Mouse (Mus musculus) liver, adult 2 months (tissue): Measurements from ENCODE around the gene Tomm22. TPM values are rescaled to one million over a fixed set of nuclear protein-coding genes. Genes with fewer than 3 reads are reported as not detected.

Experiments
- DNase-seq: peaks from one replicate; pipeline ENCODE4 v3.0.0-alpha.2; 2011; ENCODE audit warnings: low read depth, low spot score; ENCODE audit errors: extremely low read depth
- H3K27ac ChIP-seq: fragments of 200-500 bp; replicated peaks from 2 replicates; pipeline ENCODE4 v1.5.1; 2012; ENCODE audit warnings: low read depth, mild to moderate bottlenecking, control low read depth, inconsistent platforms, low read length; ENCODE audit not compliant: insufficient read depth
- H3K27me3 ChIP-seq: fragments of 200-500 bp; 2 replicates; pipeline ENCODE4 v1.6.1; 2012; ENCODE audit warnings: mild to moderate bottlenecking, moderate library complexity, low read length, inconsistent platforms; ENCODE audit not compliant: control insufficient read depth, insufficient read depth
- H3K36me3 ChIP-seq: fragments of 200-500 bp; 2 replicates; pipeline ENCODE4 v1.6.1; 2012; ENCODE audit warnings: low read length, inconsistent platforms; ENCODE audit not compliant: control insufficient read depth, insufficient read depth
- H3K4me1 ChIP-seq: fragments of 200-500 bp; 2 replicates; pipeline ENCODE4 v1.6.1; 2011; ENCODE audit warnings: low read length; ENCODE audit not compliant: control insufficient read depth, insufficient read depth
- H3K4me3 ChIP-seq: fragments of 200-500 bp; 2 replicates; pipeline ENCODE4 v1.5.1; 2011; ENCODE audit warnings: low read depth, mild to moderate bottlenecking, control low read depth, low read length, moderate library complexity; ENCODE audit not compliant: insufficient read depth
- H3K79me2 ChIP-seq: fragments of 200-500 bp; 2 replicates; pipeline ENCODE4 v1.6.1; 2012; ENCODE audit warnings: inconsistent platforms, mild to moderate bottlenecking, low read length, moderate library complexity; ENCODE audit not compliant: control insufficient read depth, insufficient read depth
- H3K9ac ChIP-seq: fragments of 200-500 bp; 2 replicates; pipeline ENCODE4 v1.6.1; 2012; ENCODE audit warnings: low read depth, mild to moderate bottlenecking, control low read depth, inconsistent platforms, low read length
- CTCF ChIP-seq: fragments of 200-500 bp; IDR thresholded peaks from 2 replicates; pipeline ENCODE4 v1.5.1; 2011; ENCODE audit warnings: low read depth, low read length, control low read depth
- POLR2A ChIP-seq: fragments of 200-500 bp; IDR thresholded peaks from 2 replicates; pipeline ENCODE4 v1.6.1; 2011; ENCODE audit warnings: low read length, control low read depth; ENCODE audit not compliant: insufficient read depth; ENCODE audit errors: extremely low read depth
- WGBS: fragments of 180-500 bp; shearing (Covaris S2); methylation state at CpG from one replicate; pipeline ENCODE4 v1.1.7; 2018; 5-methylcytosine and 5-hydroxymethylcytosine counted together
- polyA plus RNA-seq: library from polyadenylated mRNA; depleted of rRNA; stranded (reverse); fragments of >200 nt; gene quantifications from 2 replicates; pipeline ENCODE4 v1.2.3, GENCODE M21; 2012; rRNA removed
- total RNA-seq: library from RNA; depleted of rRNA; stranded (reverse); fragments of >200 nt; gene quantifications from 2 replicates; pipeline ENCODE4 v1.2.3, GENCODE M21; 2014; rRNA removed

Gene Tomm22
- total and polyA plus RNA-seq, 2 experiments: 23.9 to 46.0 TPM

DNA sequence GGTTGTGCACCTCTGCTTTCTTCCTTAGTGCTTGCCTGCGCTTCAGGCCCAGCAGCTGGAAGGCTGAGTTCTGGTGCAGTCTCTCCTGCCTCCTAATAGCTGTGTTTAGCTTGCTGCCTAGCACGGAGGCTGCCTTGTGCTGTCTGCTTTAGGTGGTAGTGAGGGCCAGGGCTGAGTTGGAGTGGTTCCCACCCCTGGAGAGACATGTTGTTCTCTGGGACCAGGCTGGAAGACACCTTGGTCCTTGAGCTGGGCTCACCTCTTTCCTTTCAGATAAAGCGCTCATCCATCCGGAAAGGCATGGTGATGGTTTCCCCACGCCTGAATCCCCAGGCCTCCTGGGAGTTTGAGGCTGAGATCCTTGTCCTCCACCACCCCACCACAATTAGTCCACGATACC, 46.0 kb downstream of the Tomm22 start:
- TF ChIP-seq CTCF (no peak), POLR2A (no peak)
- 95% methylated on average over 6 of the region's 6 CpGs for WGBS
- H3K79me2 ChIP-seq: no peaks in the 10 kb centered on the region
- no peaks in the 10 kb centered on the region for H3K4me1 ChIP-seq
- H3K9ac ChIP-seq: no peak overlapping the region
- no peak overlapping the region for H3K27ac ChIP-seq
- H3K36me3 ChIP-seq: peaks cover 11% of the 10 kb centered on the region
- DNase-seq: no peak
- H3K27me3 ChIP-seq: no peaks in the 10 kb centered on the region
- no peak overlapping the region for H3K4me3 ChIP-seq

DNA sequence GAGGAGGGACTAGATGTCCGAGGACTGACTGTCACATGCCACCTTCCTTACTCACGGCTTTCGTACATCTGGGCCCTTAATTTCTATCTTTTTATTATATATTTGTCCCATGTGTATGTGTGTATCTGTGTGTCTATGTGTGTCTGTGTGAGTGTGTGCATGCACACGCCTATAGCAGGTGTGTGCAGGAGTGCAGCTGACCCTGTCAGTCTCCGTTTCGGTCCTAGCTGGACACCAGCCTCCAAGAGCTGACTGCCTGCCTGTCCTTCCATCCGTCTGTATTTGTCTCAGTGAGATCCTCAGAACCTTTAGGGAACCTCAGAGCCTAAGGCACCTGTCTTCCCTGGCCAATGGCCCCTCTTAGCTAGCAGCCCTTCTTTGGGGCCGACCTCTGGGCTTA, 49.6 kb downstream of the Tomm22 start:
- Histone ChIP-seq H3K4me3 (no peak overlapping the region), H3K4me1 (no peaks in the 10 kb centered on the region), H3K27ac (no peak overlapping the region), H3K79me2 (no peaks in the 10 kb centered on the region), H3K9ac (no peak overlapping the region), H3K36me3 (peaks cover 5% of the 10 kb centered on the region), H3K27me3 (no peaks in the 10 kb centered on the region)
- 93% methylated on average over 8 of the region's 8 CpGs for WGBS
- no peak for TF ChIP-seq CTCF
- no peak for TF ChIP-seq POLR2A
- DNase-seq: no peak

GRCm38 (mm10) chr15:79720796-79721195, 50.1 kb downstream of the Tomm22 start:
- H3K9ac ChIP-seq: no peak overlapping the region
- TF ChIP-seq CTCF (no peak), POLR2A (no peak)
- no peak overlapping the region for H3K4me3 ChIP-seq
- peaks cover 9% of the 10 kb centered on the region for H3K36me3 ChIP-seq
- no peak for DNase-seq
- no peak overlapping the region for H3K27ac ChIP-seq
- H3K27me3 ChIP-seq: no peaks in the 10 kb centered on the region
- 81% methylated on average over 4 of the region's 4 CpGs for WGBS
- H3K4me1 ChIP-seq: no peaks in the 10 kb centered on the region
- no peaks in the 10 kb centered on the region for H3K79me2 ChIP-seq

Other genes starting within 250 kb of the Tomm22 start
- 4.3 and 6.8 TPM in 2 replicates for gene Csnk1e, start 215.3 kb upstream of the Tomm22 start, total RNA-seq
- 4.7 and 6.6 TPM in 2 replicates for gene Csnk1e, start 215.3 kb upstream of the Tomm22 start, polyA plus RNA-seq
- gene Kcnj4, start 165.6 kb upstream of the Tomm22 start, total RNA-seq: 0.07 TPM in 1 of 2 replicates, not detected in the other
- not detected in 2 replicates for gene Kcnj4, start 165.6 kb upstream of the Tomm22 start, polyA plus RNA-seq
- gene Kdelr3, start 154.4 kb upstream of the Tomm22 start, total RNA-seq: 0.54 and 0.83 TPM in 2 replicates
- 0.50 and 0.67 TPM in 2 replicates for gene Kdelr3, start 154.4 kb upstream of the Tomm22 start, polyA plus RNA-seq
- 88.5 and 102 TPM in 2 replicates for gene Ddx17, start 124.1 kb upstream of the Tomm22 start, total RNA-seq
- gene Ddx17, start 124.1 kb upstream of the Tomm22 start, polyA plus RNA-seq: 75.3 and 105 TPM in 2 replicates
- 0.09 TPM in 1 of 2 replicates, not detected in the other for gene Dmc1, start 65.8 kb upstream of the Tomm22 start, total RNA-seq
- not detected in 2 replicates for gene Dmc1, start 65.8 kb upstream of the Tomm22 start, polyA plus RNA-seq
- 0.83 and 1.1 TPM in 2 replicates for gene Fam227a, start 11.9 kb upstream of the Tomm22 start, total RNA-seq
- 0.14 and 0.20 TPM in 2 replicates for gene Fam227a, start 11.9 kb upstream of the Tomm22 start, polyA plus RNA-seq
- gene Cby1, start 11.7 kb upstream of the Tomm22 start, total RNA-seq: 6.6 and 6.8 TPM in 2 replicates
- 3.3 and 4.4 TPM in 2 replicates for gene Cby1, start 11.7 kb upstream of the Tomm22 start, polyA plus RNA-seq
- gene Josd1, start 17.1 kb downstream of the Tomm22 start, total RNA-seq: 19.0 and 25.6 TPM in 2 replicates
- gene Josd1, start 17.1 kb downstream of the Tomm22 start, polyA plus RNA-seq: 21.9 and 22.6 TPM in 2 replicates
- 8.1 and 8.5 TPM in 2 replicates for gene Gtpbp1, start 20.0 kb downstream of the Tomm22 start, total RNA-seq
- gene Gtpbp1, start 20.0 kb downstream of the Tomm22 start, polyA plus RNA-seq: 12.8 and 13.2 TPM in 2 replicates
- 33.9 and 45.8 TPM in 2 replicates for gene Sun2, start 71.7 kb downstream of the Tomm22 start, total RNA-seq
- 29.7 and 33.4 TPM in 2 replicates for gene Sun2, start 71.7 kb downstream of the Tomm22 start, polyA plus RNA-seq
- gene Dnal4, start 107.0 kb downstream of the Tomm22 start, total RNA-seq: 4.5 and 6.2 TPM in 2 replicates
- gene Dnal4, start 107.0 kb downstream of the Tomm22 start, polyA plus RNA-seq: 14.2 and 14.9 TPM in 2 replicates
- gene Nptxr, start 133.9 kb downstream of the Tomm22 start, total RNA-seq: 0.09 and 0.20 TPM in 2 replicates
- gene Nptxr, start 133.9 kb downstream of the Tomm22 start, polyA plus RNA-seq: 0.11 and 0.19 TPM in 2 replicates
- not detected in 2 replicates for gene Npcd, start 163.4 kb downstream of the Tomm22 start, total RNA-seq
- gene Npcd, start 163.4 kb downstream of the Tomm22 start, polyA plus RNA-seq: 0.26 TPM in 1 of 2 replicates, not detected in the other
- gene Cbx6, start 163.8 kb downstream of the Tomm22 start, total RNA-seq: 1.2 and 1.8 TPM in 2 replicates
- 2.9 and 3.7 TPM in 2 replicates for gene Cbx6, start 163.8 kb downstream of the Tomm22 start, polyA plus RNA-seq
- gene Apobec3, start 220.8 kb downstream of the Tomm22 start, total RNA-seq: 2.6 and 3.6 TPM in 2 replicates
- gene Apobec3, start 220.8 kb downstream of the Tomm22 start, polyA plus RNA-seq: 1.5 and 2.4 TPM in 2 replicates